Mouse (Mus musculus) spleen, adult 2 months (tissue): ENCODE data around the gene Homez.

Experiments used
- CTCF ChIP-seq: fragments of 200-500 bp; IDR thresholded peaks from 2 replicates; pipeline ENCODE4 v1.5.1; 2011; ENCODE audit warnings: mild to moderate bottlenecking, inconsistent platforms; ENCODE audit not compliant: insufficient read depth, insufficient read length, insufficient replicate concordance; ENCODE audit errors: extremely low read depth
- POLR2A ChIP-seq: fragments of 200-500 bp; IDR thresholded peaks from 2 replicates; pipeline ENCODE4 v1.6.1; 2011; ENCODE audit warnings: low read depth, low read length, inconsistent platforms

- TF ChIP-seq POLR2A (no peak), CTCF (no peak)
Measured at GRCm38 (mm10) chr14:54857891-54858290, 12.9 kb downstream of the Homez start.
